Mouse (Mus musculus) liver, embryonic 15.5 days (tissue): Measurements from ENCODE around the gene Stx8. TPM values are rescaled to one million over a fixed set of nuclear protein-coding genes. Genes with fewer than 3 reads are reported as not detected.
A peak's percentile ranks its signal among the peaks of the same experiment; 100 is the strongest.

Experiments used
- ATAC-seq: fragments of 200-750 bp; cut with Nextera tagmentation; 2 replicates; pipeline ENCODE4 v1.8.0; 2017; ENCODE audit warnings: moderate number of reproducible peaks, mild to moderate bottlenecking, moderate library complexity; ENCODE audit not compliant: insufficient read depth
- H3K27ac ChIP-seq: fragments of 300-500 bp; sonication (generic); replicated peaks from 2 replicates; pipeline ENCODE4 v1.5.1; 2015; ENCODE audit warnings: mild to moderate bottlenecking, inconsistent platforms
- H3K27me3 ChIP-seq: fragments of 300-500 bp; sonication (generic); 2 replicates; pipeline ENCODE4 v1.6.1; 2015; ENCODE audit warnings: mild to moderate bottlenecking, inconsistent platforms
- H3K36me3 ChIP-seq: fragments of 300-500 bp; sonication (generic); replicated peaks from 2 replicates; pipeline ENCODE4 v1.6.1; 2015; ENCODE audit warnings: moderate library complexity, mild to moderate bottlenecking, inconsistent platforms
- H3K4me1 ChIP-seq: fragments of 300-500 bp; sonication (generic); replicated peaks from 2 replicates; pipeline ENCODE4 v1.6.1; 2015; ENCODE audit warnings: inconsistent platforms
- H3K4me2 ChIP-seq: fragments of 300-500 bp; sonication (generic); 2 replicates; pipeline ENCODE4 v1.6.1; 2015; ENCODE audit warnings: moderate library complexity, mild to moderate bottlenecking, inconsistent platforms
- H3K4me3 ChIP-seq: fragments of 300-500 bp; sonication (generic); replicated peaks from 2 replicates; pipeline ENCODE4 v1.5.1; 2015; ENCODE audit warnings: mild to moderate bottlenecking, inconsistent platforms
- H3K9ac ChIP-seq: fragments of 300-500 bp; sonication (generic); 2 replicates; pipeline ENCODE4 v1.6.1; 2015; ENCODE audit warnings: moderate library complexity, mild to moderate bottlenecking, inconsistent platforms
- H3K9me3 ChIP-seq: fragments of 300-500 bp; sonication (generic); replicated peaks from 2 replicates; pipeline ENCODE4 v1.6.1; 2016; ENCODE audit warnings: inconsistent platforms
- WGBS: fragments of 180-500 bp; shearing (Covaris S2); methylation state at CpG from one replicate; pipeline ENCODE4 v1.1.7; 2015; ENCODE audit warnings: mixed read lengths; ENCODE audit not compliant: insufficient replicate concordance; 5-methylcytosine and 5-hydroxymethylcytosine counted together
- polyA plus RNA-seq: library from polyadenylated mRNA; unstranded; fragments of >200 nt; fragmentation: Nextera tagmentation; extraction: Ambion mirVana; gene quantifications from 2 replicates; pipeline ENCODE4 v1.2.1, GENCODE M21; 2015

The Stx8 gene
- 17.3 and 20.0 TPM in 2 replicates for polyA plus RNA-seq

- H3K4me2 ChIP-seq = peak within 1 kb of the TSS; percentile 83
- H3K4me3 ChIP-seq = peak within 1 kb of the TSS; percentile 81
- H3K27ac ChIP-seq = peak within 1 kb of the TSS; percentile 51; the same call in 1 of the 2 replicates
- no peaks in the 10 kb centered on the region; the same call in 1 of the 2 replicates for H3K36me3 ChIP-seq
- peak; percentile 61; the same call in 1 of the 2 replicates for ATAC-seq
- under 1% methylated on average over 28 of the region's 28 CpGs for WGBS
- no peaks in the 10 kb centered on the region for H3K27me3 ChIP-seq
- H3K4me1 ChIP-seq = peaks cover 21% of the 10 kb centered on the region
- no peaks in the 10 kb centered on the region for H3K9me3 ChIP-seq
- peak within 1 kb of the TSS; percentile 69 for H3K9ac ChIP-seq
These were observed at the start of gene Stx8 for GRCm38 (mm10) chr11:67965905-67966878. Gene Stx8 (plus strand): TSS chr11:67966193.

DNA sequence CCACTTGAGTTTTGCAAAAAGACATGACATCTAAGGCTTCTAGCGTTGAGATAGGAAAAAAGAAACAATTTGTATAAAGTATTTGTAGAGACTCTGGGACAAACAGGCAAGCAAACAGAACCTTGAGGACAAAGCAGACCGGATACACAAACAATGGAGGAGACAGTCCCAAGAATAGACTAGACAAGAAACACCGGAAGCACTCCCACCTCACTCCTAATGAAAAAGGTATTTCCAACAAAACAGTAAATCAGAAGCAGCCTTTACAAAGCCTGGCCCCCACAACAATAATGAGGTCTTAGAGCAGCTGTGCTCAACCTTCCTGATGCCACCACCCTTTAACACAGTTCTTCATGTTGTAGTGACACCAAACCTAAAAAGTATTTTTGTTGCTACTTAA lies 48.9 kb upstream of the Stx8 start:
- peaks cover 9% of the 10 kb centered on the region for H3K4me1 ChIP-seq
- peaks cover 38% of the 10 kb centered on the region for H3K27me3 ChIP-seq
- no peaks in the 10 kb centered on the region for H3K9me3 ChIP-seq
- ATAC-seq = no peak
- H3K4me2 ChIP-seq = no peak overlapping the region
- no peak overlapping the region for H3K4me3 ChIP-seq
- H3K9ac ChIP-seq = no peak overlapping the region
- no peak overlapping the region for H3K27ac ChIP-seq
- no peaks in the 10 kb centered on the region for H3K36me3 ChIP-seq
- WGBS = 54% methylated on average over 3 of the region's 3 CpGs

- Histone ChIP-seq H3K9me3 (no peaks in the 10 kb centered on the region), H3K4me3 (no peak overlapping the region), H3K9ac (no peak overlapping the region), H3K27ac (no peak overlapping the region), H3K4me2 (no peak overlapping the region), H3K4me1 (peaks cover 14% of the 10 kb centered on the region), H3K27me3 (peaks cover 47% of the 10 kb centered on the region), H3K36me3 (no peaks in the 10 kb centered on the region)
- WGBS = 29% methylated on average over 5 of the region's 5 CpGs
- ATAC-seq = no peak
These were observed 46.4 kb upstream of the Stx8 start for GRCm38 (mm10) chr11:67919593-67919992.

- Histone ChIP-seq H3K4me2 (no peak overlapping the region), H3K36me3 (no peaks in the 10 kb centered on the region), H3K4me3 (no peak overlapping the region), H3K9me3 (no peaks in the 10 kb centered on the region), H3K27me3 (peaks cover 47% of the 10 kb centered on the region), H3K27ac (no peak overlapping the region), H3K4me1 (peaks cover 14% of the 10 kb centered on the region), H3K9ac (no peak overlapping the region)
- ATAC-seq = no peak
- WGBS = 11% methylated on average over 9 of the region's 9 CpGs
These were observed 45.6 kb upstream of the Stx8 start for GRCm38 (mm10) chr11:67920226-67920960.

GRCm38 (mm10) chr11:67921091-67921826 lies 44.7 kb upstream of the Stx8 start:
- Histone ChIP-seq H3K36me3 (no peaks in the 10 kb centered on the region), H3K27me3 (peaks cover 47% of the 10 kb centered on the region), H3K4me3 (peak overlapping the region; percentile 50), H3K27ac (no peak overlapping the region), H3K9ac (no peak overlapping the region), H3K9me3 (no peaks in the 10 kb centered on the region), H3K4me2 (peak overlapping the region; percentile 77), H3K4me1 (peaks cover 14% of the 10 kb centered on the region)
- WGBS = 2% methylated on average over 47 of the region's 47 CpGs
- no peak for ATAC-seq

- peak within 1 kb of the TSS; percentile 50 for H3K4me3 ChIP-seq
- peaks cover 47% of the 10 kb centered on the region for H3K27me3 ChIP-seq
- H3K4me1 ChIP-seq = peaks cover 14% of the 10 kb centered on the region
- H3K27ac ChIP-seq = no peak within 1 kb of the TSS
- H3K4me2 ChIP-seq = peak within 1 kb of the TSS; percentile 77
- H3K36me3 ChIP-seq = no peaks in the 10 kb centered on the region
- no peak within 1 kb of the TSS for H3K9ac ChIP-seq
- H3K9me3 ChIP-seq = no peaks in the 10 kb centered on the region
- WGBS = under 1% methylated on average over 79 of the region's 80 CpGs
- ATAC-seq = no peak; the same call in 1 of the 2 replicates
These were observed 43.9 kb upstream of the Stx8 start, which contains the start of gene Usp43 for GRCm38 (mm10) chr11:67921827-67922754. Gene Usp43 (minus strand): TSS chr11:67922153.

DNA sequence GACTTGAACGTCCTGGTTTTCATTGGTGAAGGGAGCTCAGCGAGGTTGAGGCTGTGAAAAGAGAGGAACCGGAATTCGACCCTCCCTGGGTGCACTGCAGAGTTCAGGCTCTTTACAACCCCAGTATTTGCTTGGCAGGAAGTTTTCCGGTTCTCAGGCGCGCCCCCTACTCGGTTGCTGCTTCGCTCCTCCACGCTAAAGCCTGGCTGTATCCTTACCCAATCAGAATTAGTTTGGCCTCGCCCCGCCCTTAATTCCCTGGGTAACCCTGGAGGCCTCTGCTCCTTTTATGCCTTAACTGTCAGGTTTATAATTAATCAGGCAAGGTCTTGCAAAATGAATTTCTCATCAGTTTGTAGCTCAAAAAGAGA lies 43.3 kb upstream of the Stx8 start:
- no peak for ATAC-seq
- Histone ChIP-seq H3K9ac (no peak overlapping the region), H3K36me3 (no peaks in the 10 kb centered on the region), H3K27me3 (peaks cover 47% of the 10 kb centered on the region), H3K9me3 (no peaks in the 10 kb centered on the region), H3K4me1 (peaks cover 14% of the 10 kb centered on the region), H3K4me3 (peak overlapping the region; percentile 50), H3K4me2 (peak overlapping the region; percentile 77), H3K27ac (no peak overlapping the region)
- WGBS = under 1% methylated on average over 12 of the region's 12 CpGs

- 67% methylated on average over 5 of the region's 5 CpGs for WGBS
- H3K4me2 ChIP-seq = no peak overlapping the region
- no peak overlapping the region for H3K4me3 ChIP-seq
These were observed 42.3 kb upstream of the Stx8 start for GRCm38 (mm10) chr11:67923720-67924119.

DNA sequence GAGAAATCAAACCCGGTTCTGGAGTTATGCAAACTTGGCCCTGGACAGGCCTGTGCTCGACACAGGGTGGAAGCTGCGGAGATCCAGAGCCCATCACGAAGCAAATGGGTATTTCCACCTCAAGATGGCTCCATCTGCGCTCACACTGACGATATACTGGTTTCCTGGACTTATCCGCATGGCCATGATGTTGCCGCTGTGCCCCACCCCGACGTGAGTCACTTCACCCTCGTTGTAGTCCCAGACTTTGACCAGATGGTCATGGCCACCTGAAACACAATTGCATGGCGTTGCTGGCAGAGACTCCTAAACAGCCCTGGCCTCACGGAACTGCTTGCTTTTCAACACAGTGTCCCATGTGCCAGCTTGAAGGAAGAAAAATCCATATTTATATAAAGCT lies 41.0 kb upstream of the Stx8 start:
- Histone ChIP-seq H3K36me3 (no peaks in the 10 kb centered on the region), H3K4me3 (no peak overlapping the region), H3K4me2 (no peak overlapping the region), H3K27me3 (peaks cover 30% of the 10 kb centered on the region), H3K4me1 (peaks cover 14% of the 10 kb centered on the region), H3K9me3 (no peaks in the 10 kb centered on the region), H3K9ac (no peak overlapping the region), H3K27ac (no peak overlapping the region)
- WGBS = 69% methylated on average over 13 of the region's 13 CpGs
- no peak for ATAC-seq

More at GRCm38 (mm10) chr11:67923720-67924119, 42.3 kb upstream of the Stx8 start:
- Histone ChIP-seq H3K27ac (no peak overlapping the region), H3K36me3 (no peaks in the 10 kb centered on the region), H3K9me3 (no peaks in the 10 kb centered on the region), H3K4me1 (peaks cover 14% of the 10 kb centered on the region), H3K27me3 (peaks cover 43% of the 10 kb centered on the region), H3K9ac (no peak overlapping the region)
- ATAC-seq = no peak
